Mouse (Mus musculus) embryo, embryonic 11 days (tissue): ENCODE results near the gene Morc1.

Experiments
- DNase-seq: peaks from one replicate; pipeline ENCODE4 v3.0.0-alpha.2; 2015

Morc1 gene

DNA sequence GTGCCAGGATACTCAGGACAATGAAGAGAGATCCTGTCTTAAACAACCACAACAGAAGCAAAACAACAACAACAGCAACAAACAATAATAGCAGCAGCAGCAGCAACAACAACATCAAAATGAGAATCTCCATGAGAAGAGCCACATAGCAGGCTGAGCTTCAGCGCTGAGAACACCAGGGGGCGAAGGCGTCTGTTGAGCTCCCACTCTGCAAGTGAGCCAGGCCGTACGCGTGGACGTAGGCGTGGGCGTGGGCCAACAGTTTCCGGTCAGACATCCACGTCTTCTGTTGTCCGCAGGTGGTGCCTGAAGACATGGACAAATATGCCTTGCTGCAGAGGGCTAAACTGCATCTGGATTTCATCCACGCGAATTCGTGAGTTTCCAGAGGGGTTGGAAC, at the start of gene Morc1:
Gene Morc1, plus strand, starts transcription at position 211 of the 400 bp plus-strand sequence.
- DNase-seq, result no peak

GRCm38 (mm10) chr16:48383582-48384257, 47.3 kb upstream of the Morc1 start:
- no peak for DNase-seq

DNA sequence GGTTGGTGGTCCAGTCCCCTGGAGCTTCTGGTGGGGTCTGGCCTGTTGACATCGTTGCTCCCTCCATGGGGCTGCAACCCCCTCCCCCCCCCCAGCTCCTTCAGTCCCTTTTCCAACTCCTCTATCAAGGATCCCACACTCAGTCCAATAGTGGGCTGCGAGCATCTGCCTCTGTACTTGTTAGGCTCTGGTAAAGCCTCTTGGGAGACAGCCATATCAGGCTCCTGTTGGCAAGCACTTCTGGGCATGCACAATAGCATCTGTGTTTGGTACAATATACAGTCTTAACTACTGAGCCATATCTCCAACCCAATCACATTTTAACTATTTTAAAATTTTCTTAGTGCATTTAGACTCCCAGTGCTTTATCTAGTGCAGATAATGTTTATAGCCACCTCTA, 44.1 kb upstream of the Morc1 start:
- no peak for DNase-seq

DNA sequence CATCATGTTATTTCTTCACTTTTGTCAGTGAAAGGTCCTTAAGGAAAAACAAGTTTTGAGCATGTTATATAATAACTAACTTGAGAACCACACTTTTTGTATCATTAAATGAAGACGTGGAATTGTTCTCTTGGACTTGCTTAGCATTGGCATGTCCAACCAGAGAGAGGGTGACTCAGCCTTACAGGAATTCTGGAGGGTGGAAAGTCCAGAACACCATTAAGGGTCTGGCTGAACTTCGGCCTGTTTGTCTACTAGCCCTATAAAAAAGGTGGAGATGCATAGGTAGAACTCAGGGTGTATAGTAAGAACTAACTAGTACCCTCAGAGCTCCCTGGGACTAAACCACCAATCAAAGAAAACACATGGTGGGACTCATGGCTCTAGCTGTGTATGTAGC, 35.8 kb upstream of the Morc1 start:
- DNase-seq, result no peak

DNA sequence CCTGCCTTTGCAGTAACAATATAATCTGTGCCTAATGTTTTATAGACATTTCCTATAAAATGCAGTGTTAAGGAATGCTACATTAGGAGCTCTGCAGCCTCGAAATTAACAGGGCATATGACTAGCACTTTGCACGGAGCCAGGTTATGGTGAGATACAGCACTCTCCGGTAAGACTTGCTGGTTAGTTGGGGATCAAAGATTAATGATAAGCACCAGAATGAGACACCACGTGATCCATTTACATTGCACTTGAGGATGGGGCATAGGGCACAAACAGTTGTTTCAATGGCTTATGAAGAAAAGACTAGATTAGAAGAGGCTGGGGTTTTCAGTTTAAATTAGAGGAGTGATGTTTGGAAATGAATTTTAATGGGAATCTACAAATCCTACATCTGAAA, 28.1 kb upstream of the Morc1 start:
- no peak for DNase-seq

- DNase-seq, result no peak
Measured at GRCm38 (mm10) chr16:48403423-48403822, 27.6 kb upstream of the Morc1 start.

GRCm38 (mm10) chr16:48404009-48404408, 27.0 kb upstream of the Morc1 start:
- DNase-seq, result no peak

DNA sequence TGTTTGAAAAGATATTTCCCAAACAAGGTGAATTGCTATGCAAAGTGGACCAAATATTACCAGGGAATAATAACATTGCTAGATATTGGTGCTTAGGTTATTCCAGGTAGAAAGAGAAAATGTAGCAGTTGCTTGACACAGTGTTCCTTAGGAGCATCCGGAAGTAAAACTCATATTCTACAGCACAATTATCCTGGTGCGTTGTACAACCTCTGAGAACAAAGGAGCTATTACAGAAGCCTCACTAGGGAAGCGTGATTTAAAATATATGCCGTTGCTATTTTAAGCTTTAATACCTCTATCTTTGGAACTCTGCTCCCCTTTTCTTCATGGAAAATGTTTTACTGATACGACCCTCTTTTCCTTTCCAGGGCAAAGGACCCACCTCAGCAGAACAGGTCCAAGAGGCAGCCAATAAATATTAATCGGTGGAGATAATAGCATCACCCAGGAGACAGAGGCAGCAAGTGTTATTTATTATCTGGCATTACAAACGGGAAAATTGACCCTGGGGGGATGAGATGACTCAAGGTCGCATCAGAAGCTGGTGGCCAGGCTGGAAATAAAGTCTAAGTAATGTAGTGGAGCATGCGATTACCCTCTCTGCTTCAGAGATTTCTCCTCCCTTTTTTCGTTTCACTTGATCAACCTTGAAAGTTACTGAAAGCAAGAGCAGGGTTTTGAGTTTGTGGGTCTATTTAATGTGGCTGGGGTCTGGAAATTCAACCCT, 25.2 kb upstream of the Morc1 start:
- no peak for DNase-seq

GRCm38 (mm10) chr16:48409580-48409979, 21.5 kb upstream of the Morc1 start:
- peak; percentile 39 for DNase-seq

- DNase-seq, result no peak
Measured at GRCm38 (mm10) chr16:48410125-48410524, 20.9 kb upstream of the Morc1 start.

- no peak for DNase-seq
Measured at GRCm38 (mm10) chr16:48412246-48412645, 18.8 kb upstream of the Morc1 start, which contains the start of gene Gm5485. Gene Gm5485 (minus strand): TSS chr16:48412416.

GRCm38 (mm10) chr16:48418557-48418956, 12.5 kb upstream of the Morc1 start:
- no peak for DNase-seq

- no peak for DNase-seq
Measured at GRCm38 (mm10) chr16:48419035-48419434, 12.0 kb upstream of the Morc1 start.

- no peak for DNase-seq
Measured at GRCm38 (mm10) chr16:48422501-48422900, 8.5 kb upstream of the Morc1 start.

DNA sequence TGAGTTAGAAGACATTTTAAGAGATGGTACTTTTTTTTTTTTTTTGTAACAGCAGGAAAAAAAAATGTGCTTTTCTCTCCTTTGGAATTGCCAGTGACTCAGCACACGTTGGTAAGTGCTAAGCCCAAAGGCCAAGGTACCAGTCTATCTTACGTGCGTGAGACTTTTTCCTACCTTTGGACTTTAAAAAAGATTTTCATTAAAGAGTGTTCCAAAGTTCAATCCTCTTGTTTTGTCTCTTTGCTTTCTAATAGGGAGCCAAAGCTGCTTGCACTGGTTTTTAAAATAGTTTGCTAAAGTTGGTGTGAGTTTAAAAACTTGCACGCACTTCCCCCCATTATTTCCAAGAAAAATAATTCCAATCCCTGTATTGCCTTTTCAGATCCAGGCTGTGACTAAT, 7.0 kb upstream of the Morc1 start:
- DNase-seq, result no peak

DNA sequence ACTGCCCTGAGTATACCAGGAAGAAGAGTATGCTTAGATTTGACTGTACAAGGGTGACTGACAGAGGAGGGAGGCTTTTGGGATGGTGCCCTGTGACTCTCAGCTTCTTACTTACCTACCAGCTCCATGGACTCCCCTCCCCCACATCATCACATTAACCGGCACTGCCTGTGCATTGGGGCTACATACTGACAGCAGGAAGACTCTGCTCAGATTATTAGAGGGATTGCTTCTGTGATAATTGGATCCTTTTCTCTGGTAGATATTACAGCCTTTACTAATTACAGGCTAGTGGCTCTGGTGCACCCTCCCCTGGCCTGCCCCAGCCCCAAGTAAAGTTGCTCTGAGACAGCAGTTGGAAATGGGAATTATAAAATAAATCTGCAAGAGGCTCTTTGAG, 1.6 kb upstream of the Morc1 start:
- DNase-seq, result no peak

DNA sequence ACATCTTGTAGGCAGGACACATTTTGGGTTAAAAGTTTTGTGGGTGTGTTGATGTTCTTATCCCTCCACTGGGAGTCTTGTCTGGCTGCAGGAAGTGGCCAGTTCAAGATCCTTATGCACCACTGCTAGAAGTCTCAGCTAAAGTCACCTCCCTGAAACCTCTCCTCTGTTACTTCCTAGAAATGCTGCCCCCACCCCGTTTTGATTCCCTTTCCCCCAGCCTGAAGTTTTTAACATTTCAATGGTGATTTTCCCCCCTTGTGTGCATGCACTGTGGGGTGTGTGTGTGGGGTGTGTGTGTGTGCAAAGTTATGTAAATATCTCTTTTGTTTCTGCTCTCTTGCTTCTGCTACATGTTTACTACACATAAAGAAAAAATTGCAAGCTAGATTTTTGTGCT, 4.4 kb downstream of the Morc1 start:
- no peak for DNase-seq

GRCm38 (mm10) chr16:48437476-48437875, 6.4 kb downstream of the Morc1 start:
- DNase-seq, result no peak

- no peak for DNase-seq
Measured at GRCm38 (mm10) chr16:48444589-48444988, 13.6 kb downstream of the Morc1 start.

GRCm38 (mm10) chr16:48446161-48446925, 15.3 kb downstream of the Morc1 start:
- DNase-seq, result no peak

GRCm38 (mm10) chr16:48453264-48453663, 22.2 kb downstream of the Morc1 start:
- no peak for DNase-seq

GRCm38 (mm10) chr16:48473396-48473795, 42.4 kb downstream of the Morc1 start:
- no peak for DNase-seq

- DNase-seq, result no peak
Measured at GRCm38 (mm10) chr16:48474896-48475802, 44.1 kb downstream of the Morc1 start.
